Mouse (Mus musculus) midbrain, embryonic 10.5 days (tissue): Measurements from ENCODE around the gene P3h1. TPM values are rescaled to one million over a fixed set of nuclear protein-coding genes. Genes with fewer than 3 reads are reported as not detected.

Experiments
- DNase-seq: peaks from one replicate; pipeline ENCODE4 v3.0.0-alpha.2; 2017; ENCODE audit warnings: low spot score
- H3K27ac ChIP-seq: fragments of 300-500 bp; sonication (generic); replicated peaks from 2 replicates; pipeline ENCODE4 v1.5.1; 2016; ENCODE audit warnings: mild to moderate bottlenecking
- H3K27me3 ChIP-seq: fragments of 300-500 bp; sonication (generic); 2 replicates; pipeline ENCODE4 v1.6.1; 2016; ENCODE audit warnings: low read depth, mild to moderate bottlenecking; ENCODE audit not compliant: poor library complexity, severe bottlenecking
- H3K36me3 ChIP-seq: fragments of 300-500 bp; sonication (generic); 2 replicates; pipeline ENCODE4 v1.6.1; 2016; ENCODE audit warnings: mild to moderate bottlenecking, moderate library complexity
- H3K4me1 ChIP-seq: fragments of 300-500 bp; sonication (generic); 2 replicates; pipeline ENCODE4 v1.6.1; 2016
- H3K4me3 ChIP-seq: fragments of 300-500 bp; sonication (generic); 2 replicates; pipeline ENCODE4 v1.5.1; 2016; ENCODE audit warnings: mild to moderate bottlenecking, moderate library complexity
- H3K9me3 ChIP-seq: fragments of 300-500 bp; sonication (generic); replicated peaks from 2 replicates; pipeline ENCODE4 v1.6.1; 2016; ENCODE audit warnings: mild to moderate bottlenecking
- WGBS: fragments of 180-500 bp; shearing (Covaris S2); methylation state at CpG from one replicate; pipeline ENCODE4 v1.1.7; 2016; 5-methylcytosine and 5-hydroxymethylcytosine counted together
- polyA plus RNA-seq: library from polyadenylated mRNA; unstranded; fragments of >200 nt; fragmentation: Nextera tagmentation; extraction: Ambion mirVana; gene quantifications from 2 replicates; pipeline ENCODE4 v1.2.1, GENCODE M21; 2016

The P3h1 gene
- polyA plus RNA-seq, 1 experiment from 2014 or later = 15.9 TPM

GRCm38 (mm10) chr4:119294415-119295133, 61.9 kb downstream of the P3h1 start, which contains the start of gene Ybx1:
Ybx1 (minus strand) TSS chr4:119294604.
- peaks cover 31% of the 10 kb centered on the region for H3K4me1 ChIP-seq
- no peaks in the 10 kb centered on the region for H3K27me3 ChIP-seq
- H3K4me3 ChIP-seq = peak within 1 kb of the TSS; percentile 98
- H3K9me3 ChIP-seq = no peaks in the 10 kb centered on the region
- peak within 1 kb of the TSS; percentile 98 for H3K27ac ChIP-seq
- WGBS = under 1% methylated on average over 61 of the region's 61 CpGs
- H3K36me3 ChIP-seq = peaks cover 32% of the 10 kb centered on the region
- peak; percentile 99 for DNase-seq

- Histone ChIP-seq H3K9me3 (no peaks in the 10 kb centered on the region), H3K36me3 (peaks cover 27% of the 10 kb centered on the region), H3K4me3 (peak overlapping the region; percentile 98), H3K27me3 (no peaks in the 10 kb centered on the region), H3K27ac (peak overlapping the region; percentile 98), H3K4me1 (peaks cover 31% of the 10 kb centered on the region)
- WGBS = 10% methylated on average over 6 of the region's 6 CpGs
- DNase-seq = peak; percentile 16
Observed at GRCm38 (mm10) chr4:119295134-119295453, 62.4 kb downstream of the P3h1 start.

- Histone ChIP-seq H3K27me3 (no peaks in the 10 kb centered on the region), H3K9me3 (no peaks in the 10 kb centered on the region), H3K36me3 (peaks cover 14% of the 10 kb centered on the region), H3K27ac (no peak overlapping the region), H3K4me1 (peaks cover 13% of the 10 kb centered on the region), H3K4me3 (no peak overlapping the region)
- DNase-seq = no peak
- WGBS = 83% methylated on average over 2 of the region's 2 CpGs
Observed at GRCm38 (mm10) chr4:119297361-119297760, 64.6 kb downstream of the P3h1 start.

Other genes starting within 250 kb of the P3h1 start
- gene Slc2a1, start 124.2 kb upstream of the P3h1 start, polyA plus RNA-seq = 212 and 273 TPM in 2 replicates
- 13.1 and 13.3 TPM in 2 replicates for gene Zfp691, start 58.7 kb upstream of the P3h1 start, polyA plus RNA-seq
- gene Ermap, start 42.9 kb upstream of the P3h1 start, polyA plus RNA-seq = 8.2 and 9.7 TPM in 2 replicates
- 152 and 156 TPM in 2 replicates for gene Svbp, start 37.6 kb upstream of the P3h1 start, polyA plus RNA-seq
- 0.09 TPM in 1 of 2 replicates, not detected in the other for gene Tmem269, start 14.7 kb upstream of the P3h1 start, polyA plus RNA-seq
- 37.3 and 41.3 TPM in 2 replicates for gene AU022252, start 203 bp upstream of the P3h1 start, polyA plus RNA-seq
- 0.12 and 0.17 TPM in 2 replicates for gene Cldn19, start 22.5 kb downstream of the P3h1 start, polyA plus RNA-seq
- gene Ybx1, start 61.7 kb downstream of the P3h1 start, polyA plus RNA-seq = 1,019 and 1,063 TPM in 2 replicates
- 133 and 150 TPM in 2 replicates for gene Ppih, start 87.6 kb downstream of the P3h1 start, polyA plus RNA-seq
- 9.0 and 9.1 TPM in 2 replicates for gene Ccdc30, start 182.6 kb downstream of the P3h1 start, polyA plus RNA-seq
- 24.0 and 27.5 TPM in 2 replicates for gene Ppcs, start 189.5 kb downstream of the P3h1 start, polyA plus RNA-seq
- gene Zmynd12, start 189.9 kb downstream of the P3h1 start, polyA plus RNA-seq = 0.35 TPM in 1 of 2 replicates, not detected in the other